Mouse (Mus musculus): ENCODE measurements around the gene Gm12355.

DNA sequence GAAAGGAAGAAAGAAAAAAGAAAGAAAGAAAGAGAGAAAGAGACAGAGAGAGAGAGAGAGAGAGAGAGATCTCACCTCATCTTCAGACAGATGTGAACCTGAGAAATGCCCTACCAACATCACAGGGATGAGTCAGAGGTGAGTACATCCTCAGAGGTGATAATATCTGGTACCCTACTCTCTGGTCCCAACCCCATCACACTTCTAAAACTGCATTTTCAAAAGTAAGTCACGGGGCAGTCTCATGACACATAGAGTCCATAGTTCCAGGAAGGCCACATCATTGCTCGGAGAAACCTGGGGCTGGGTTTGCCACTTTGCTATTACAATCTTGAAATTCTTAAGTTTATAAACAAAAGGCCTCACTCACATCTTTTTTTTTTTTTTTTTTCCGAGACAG is 29.5 kb downstream of the Gm12355 start:
- TF ChIP-seq ZC3H11A (IDR thresholded peaks at IDR 0.05; ENCODE audit: borderline replicate concordance, low read depth, low read length) (no peak), MAFK (IDR thresholded peaks at IDR 0.05; ENCODE audit: insufficient read depth, low read depth, low read length) (no peak), ZNF384 (IDR thresholded peaks at IDR 0.05; ENCODE audit: low read depth, low read length) (no peak), CHD2 (IDR thresholded peaks at IDR 0.05; ENCODE audit: low read depth, low read length) (no peak), HCFC1 (IDR thresholded peaks at IDR 0.05; ENCODE audit: borderline replicate concordance, insufficient read depth, low read length) (no peak)

Measured in ES-E14 (cell line).